Mouse (Mus musculus) embryonic facial prominence, embryonic 12.5 days (tissue): Measurements from ENCODE around the gene Prdm2. TPM values are rescaled to one million over a fixed set of nuclear protein-coding genes. Genes with fewer than 3 reads are reported as not detected.

Experiments
- ATAC-seq: fragments of 200-750 bp; cut with Nextera tagmentation; 2 replicates; pipeline ENCODE4 v1.8.0; 2017; ENCODE audit not compliant: insufficient number of reproducible peaks, insufficient read depth, low FRiP score, low TSS enrichment
- H3K27ac ChIP-seq: fragments of 300-500 bp; sonication (generic); 2 replicates; pipeline ENCODE4 v1.5.1; 2016; ENCODE audit warnings: mild to moderate bottlenecking
- H3K27me3 ChIP-seq: fragments of 300-500 bp; sonication (generic); 2 replicates; pipeline ENCODE4 v1.6.1; 2016; ENCODE audit warnings: mild to moderate bottlenecking, moderate library complexity
- H3K36me3 ChIP-seq: fragments of 300-500 bp; sonication (generic); 2 replicates; pipeline ENCODE4 v1.6.1; 2016; ENCODE audit warnings: mild to moderate bottlenecking
- H3K4me1 ChIP-seq: fragments of 300-500 bp; sonication (generic); 2 replicates; pipeline ENCODE4 v1.6.1; 2016
- H3K4me2 ChIP-seq: fragments of 300-500 bp; sonication (generic); replicated peaks from 2 replicates; pipeline ENCODE4 v1.6.1; 2016; ENCODE audit warnings: mild to moderate bottlenecking, moderate library complexity
- H3K4me3 ChIP-seq: fragments of 300-500 bp; sonication (generic); 2 replicates; pipeline ENCODE4 v1.5.1; 2016; ENCODE audit warnings: mild to moderate bottlenecking
- H3K9ac ChIP-seq: fragments of 300-500 bp; sonication (generic); 2 replicates; pipeline ENCODE4 v1.6.1; 2016; ENCODE audit warnings: mild to moderate bottlenecking, moderate library complexity
- H3K9me3 ChIP-seq: fragments of 300-500 bp; sonication (generic); 2 replicates; pipeline ENCODE4 v1.6.1; 2016; ENCODE audit warnings: mild to moderate bottlenecking, moderate library complexity
- WGBS: fragments of 180-500 bp; shearing (Covaris S2); methylation state at CpG from one replicate; pipeline ENCODE4 v1.1.7; 2016; 5-methylcytosine and 5-hydroxymethylcytosine counted together
- polyA plus RNA-seq: library from polyadenylated mRNA; unstranded; fragments of >200 nt; fragmentation: Nextera tagmentation; extraction: Ambion mirVana; gene quantifications from 2 replicates; pipeline ENCODE4 v1.2.1, GENCODE M21; 2016

The Prdm2 gene
- polyA plus RNA-seq, 1 experiment from 2014 or later, result 16.6 TPM

GRCm38 (mm10) chr4:143171600-143172290 lies 41.0 kb downstream of the Prdm2 start:
- H3K27ac ChIP-seq, result no peak overlapping the region
- H3K4me1 ChIP-seq, result no peaks in the 10 kb centered on the region
- H3K4me3 ChIP-seq, result no peak overlapping the region
- no peak overlapping the region for H3K4me2 ChIP-seq
- peaks cover 21% of the 10 kb centered on the region for H3K36me3 ChIP-seq
- H3K9me3 ChIP-seq, result no peaks in the 10 kb centered on the region
- ATAC-seq, result no peak
- no peaks in the 10 kb centered on the region for H3K27me3 ChIP-seq
- 65% methylated on average over 4 of the region's 4 CpGs for WGBS
- no peak overlapping the region for H3K9ac ChIP-seq

- no peak overlapping the region for H3K9ac ChIP-seq
- H3K27ac ChIP-seq, result no peak overlapping the region
- 91% methylated on average over 2 of the region's 2 CpGs for WGBS
- no peaks in the 10 kb centered on the region for H3K4me1 ChIP-seq
- H3K4me3 ChIP-seq, result no peak overlapping the region
- H3K9me3 ChIP-seq, result no peaks in the 10 kb centered on the region
- no peak for ATAC-seq
- no peaks in the 10 kb centered on the region for H3K27me3 ChIP-seq
- H3K36me3 ChIP-seq, result peaks cover 22% of the 10 kb centered on the region
- H3K4me2 ChIP-seq, result no peak overlapping the region
These were observed 42.5 kb downstream of the Prdm2 start for GRCm38 (mm10) chr4:143170290-143170689.

GRCm38 (mm10) chr4:143168093-143168492 lies 44.7 kb downstream of the Prdm2 start:
- peaks cover 26% of the 10 kb centered on the region for H3K36me3 ChIP-seq

GRCm38 (mm10) chr4:143161619-143162479 lies 50.9 kb downstream of the Prdm2 start:
- Histone ChIP-seq H3K36me3 (0 out of 2 replicates have a peak, but pooled peaks cover 9% of the 10 kb centered on the region), H3K27me3 (no peaks in the 10 kb centered on the region), H3K27ac (peak overlapping the region; percentile 99), H3K9me3 (no peaks in the 10 kb centered on the region), H3K4me2 (peak overlapping the region; percentile 63), H3K4me1 (peaks cover 25% of the 10 kb centered on the region), H3K4me3 (peak overlapping the region; percentile 88), H3K9ac (peak overlapping the region; percentile 95)
- WGBS, result under 1% methylated on average over 102 of the region's 102 CpGs
- peak; percentile 98 for ATAC-seq

More at GRCm38 (mm10) chr4:143168093-143168492, 44.7 kb downstream of the Prdm2 start:
- Histone ChIP-seq H3K4me2 (no peak overlapping the region), H3K4me1 (no peaks in the 10 kb centered on the region), H3K4me3 (no peak overlapping the region), H3K27me3 (no peaks in the 10 kb centered on the region), H3K9ac (no peak overlapping the region), H3K9me3 (no peaks in the 10 kb centered on the region), H3K27ac (no peak overlapping the region)
- ATAC-seq, result no peak
- 90% methylated on average over 3 of the region's 3 CpGs for WGBS

- Histone ChIP-seq H3K9ac (peak overlapping the region; percentile 95), H3K9me3 (no peaks in the 10 kb centered on the region), H3K4me2 (peak overlapping the region; percentile 63), H3K27ac (peak overlapping the region; percentile 99; the same call in 1 of the 2 replicates), H3K4me3 (peak overlapping the region; percentile 88), H3K4me1 (peaks cover 29% of the 10 kb centered on the region), H3K36me3 (0 out of 2 replicates have a peak, but pooled peaks cover 8% of the 10 kb centered on the region), H3K27me3 (no peaks in the 10 kb centered on the region)
- 47% methylated on average over 3 of the region's 3 CpGs for WGBS
- no peak for ATAC-seq
These were observed 52.0 kb downstream of the Prdm2 start for GRCm38 (mm10) chr4:143160826-143161225.

- peaks cover 33% of the 10 kb centered on the region for H3K4me1 ChIP-seq
- no peak overlapping the region for H3K27ac ChIP-seq
- no peaks in the 10 kb centered on the region for H3K9me3 ChIP-seq
- no peak overlapping the region for H3K4me2 ChIP-seq
- ATAC-seq, result no peak
- H3K9ac ChIP-seq, result no peak overlapping the region
- H3K36me3 ChIP-seq, result no peaks in the 10 kb centered on the region
- no peak overlapping the region for H3K4me3 ChIP-seq
- 89% methylated on average over 2 of the region's 2 CpGs for whole genome bisulfite sequencing
- no peaks in the 10 kb centered on the region for H3K27me3 ChIP-seq
These were observed 53.5 kb downstream of the Prdm2 start for GRCm38 (mm10) chr4:143159336-143159735.

- Histone ChIP-seq H3K4me2 (no peak overlapping the region), H3K36me3 (peaks cover 3% of the 10 kb centered on the region; the same call in 1 of the 2 replicates), H3K9ac (no peak overlapping the region), H3K4me1 (peaks cover 31% of the 10 kb centered on the region), H3K4me3 (no peak overlapping the region), H3K27ac (no peak overlapping the region), H3K9me3 (no peaks in the 10 kb centered on the region), H3K27me3 (no peaks in the 10 kb centered on the region)
- no peak for ATAC-seq
- WGBS, result 60% methylated on average over 4 of the region's 4 CpGs
These were observed 56.9 kb downstream of the Prdm2 start for GRCm38 (mm10) chr4:143155871-143156270.

- Histone ChIP-seq H3K4me1 (peaks cover 24% of the 10 kb centered on the region), H3K27ac (no peak overlapping the region), H3K36me3 (peaks cover 3% of the 10 kb centered on the region; the same call in 1 of the 2 replicates), H3K4me2 (no peak overlapping the region), H3K4me3 (no peak overlapping the region), H3K9ac (no peak overlapping the region), H3K27me3 (no peaks in the 10 kb centered on the region), H3K9me3 (no peaks in the 10 kb centered on the region)
- no peak for ATAC-seq
- WGBS, result 83% methylated on average over 4 of the region's 4 CpGs
These were observed 57.8 kb downstream of the Prdm2 start for GRCm38 (mm10) chr4:143155036-143155435.

- Histone ChIP-seq H3K27ac (no peak overlapping the region), H3K36me3 (peaks cover 3% of the 10 kb centered on the region; the same call in 1 of the 2 replicates), H3K4me3 (no peak overlapping the region), H3K4me1 (peaks cover 21% of the 10 kb centered on the region), H3K9me3 (no peaks in the 10 kb centered on the region), H3K4me2 (no peak overlapping the region), H3K27me3 (no peaks in the 10 kb centered on the region), H3K9ac (no peak overlapping the region)
- no peak for ATAC-seq
- WGBS, result 85% methylated on average over 6 of the region's 6 CpGs
These were observed 58.2 kb downstream of the Prdm2 start for GRCm38 (mm10) chr4:143154571-143154970.

GRCm38 (mm10) chr4:143152634-143153033 lies 60.2 kb downstream of the Prdm2 start:
- Histone ChIP-seq H3K27ac (no peak overlapping the region), H3K9ac (no peak overlapping the region), H3K27me3 (no peaks in the 10 kb centered on the region), H3K36me3 (peaks cover 3% of the 10 kb centered on the region; the same call in 1 of the 2 replicates), H3K4me3 (no peak overlapping the region), H3K4me1 (peaks cover 23% of the 10 kb centered on the region), H3K4me2 (no peak overlapping the region), H3K9me3 (no peaks in the 10 kb centered on the region)
- 92% methylated on average over 5 of the region's 5 CpGs for WGBS
- no peak for ATAC-seq

GRCm38 (mm10) chr4:143151267-143151666 lies 61.5 kb downstream of the Prdm2 start:
- H3K4me3 ChIP-seq, result no peak overlapping the region
- H3K4me1 ChIP-seq, result peaks cover 14% of the 10 kb centered on the region; the same call in 1 of the 2 replicates
- no peak overlapping the region for H3K9ac ChIP-seq
- 67% methylated on average over 1 of the region's 1 CpGs for WGBS
- no peak for ATAC-seq
- H3K9me3 ChIP-seq, result no peaks in the 10 kb centered on the region
- peaks cover 3% of the 10 kb centered on the region; the same call in 1 of the 2 replicates for H3K36me3 ChIP-seq
- no peaks in the 10 kb centered on the region for H3K27me3 ChIP-seq
- H3K4me2 ChIP-seq, result no peak overlapping the region
- no peak overlapping the region for H3K27ac ChIP-seq
